Mouse (Mus musculus): ENCODE data around the gene Stap1.

The Stap1 gene

DNA sequence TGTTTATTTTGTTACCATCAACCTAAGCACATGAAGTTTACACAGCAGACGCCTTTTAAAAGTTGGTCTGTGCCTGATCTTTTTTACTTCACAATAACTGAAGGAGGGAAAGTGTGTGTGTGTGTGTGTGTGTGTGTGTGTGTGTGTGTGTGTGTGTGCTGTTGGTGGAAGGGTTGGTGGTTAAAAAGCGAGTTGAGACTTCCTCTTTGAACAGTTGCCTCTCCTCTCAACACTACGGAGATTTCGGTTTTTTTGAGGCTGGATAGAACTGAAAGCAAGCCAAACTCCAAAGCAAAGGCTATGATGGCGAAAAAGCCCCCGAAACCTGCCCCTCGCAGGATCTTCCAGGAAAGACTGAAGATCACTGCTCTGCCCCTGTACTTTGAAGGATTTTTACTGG is at the start of gene Stap1:
Gene Stap1 (plus strand): TSS at position 209 of the 400 bp plus-strand sequence.
- peak; percentile 76 for DNase-seq (ENCODE audit: low spot score)

DNA sequence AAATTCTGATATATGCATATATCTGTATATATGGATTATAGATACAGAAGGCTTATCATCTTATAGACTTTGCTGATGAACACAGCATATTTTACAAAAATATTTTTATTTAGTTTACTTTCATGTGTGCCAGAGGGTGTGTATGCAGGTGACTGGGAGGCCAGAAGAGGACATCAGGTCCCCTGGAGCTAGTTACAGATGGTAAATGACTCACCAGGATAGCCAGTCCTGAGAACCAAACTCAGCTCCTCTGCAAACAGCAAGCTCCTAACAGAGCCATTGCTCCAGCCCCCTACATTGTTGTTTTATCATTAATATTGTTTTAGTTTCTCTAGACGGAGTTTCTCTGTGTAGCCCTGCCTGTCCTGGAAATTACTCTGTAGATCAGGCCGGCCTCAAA is 41.7 kb upstream of the Stap1 start:
- no peak for DNase-seq (ENCODE audit: low spot score)

DNA sequence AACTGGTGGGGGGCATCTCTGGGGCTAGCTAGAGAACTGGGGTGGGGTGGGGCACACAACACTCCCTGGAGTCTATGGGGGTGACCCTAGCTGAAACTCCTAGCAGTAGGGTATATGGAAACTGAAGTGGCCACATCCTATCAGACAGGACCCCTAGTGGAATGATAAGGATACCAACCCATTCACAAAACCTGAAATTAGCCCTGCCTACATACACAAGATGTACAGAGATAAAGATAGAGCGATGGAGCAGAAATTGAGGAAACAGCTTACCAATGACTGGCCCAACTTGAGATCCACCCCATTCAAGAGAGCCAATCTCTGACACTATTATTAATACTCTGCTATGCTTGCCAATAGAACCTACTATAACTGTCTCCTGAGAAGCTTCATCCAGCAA is 8.0 kb upstream of the Stap1 start:
- no peak for DNase-seq (ENCODE audit: low spot score)

DNA sequence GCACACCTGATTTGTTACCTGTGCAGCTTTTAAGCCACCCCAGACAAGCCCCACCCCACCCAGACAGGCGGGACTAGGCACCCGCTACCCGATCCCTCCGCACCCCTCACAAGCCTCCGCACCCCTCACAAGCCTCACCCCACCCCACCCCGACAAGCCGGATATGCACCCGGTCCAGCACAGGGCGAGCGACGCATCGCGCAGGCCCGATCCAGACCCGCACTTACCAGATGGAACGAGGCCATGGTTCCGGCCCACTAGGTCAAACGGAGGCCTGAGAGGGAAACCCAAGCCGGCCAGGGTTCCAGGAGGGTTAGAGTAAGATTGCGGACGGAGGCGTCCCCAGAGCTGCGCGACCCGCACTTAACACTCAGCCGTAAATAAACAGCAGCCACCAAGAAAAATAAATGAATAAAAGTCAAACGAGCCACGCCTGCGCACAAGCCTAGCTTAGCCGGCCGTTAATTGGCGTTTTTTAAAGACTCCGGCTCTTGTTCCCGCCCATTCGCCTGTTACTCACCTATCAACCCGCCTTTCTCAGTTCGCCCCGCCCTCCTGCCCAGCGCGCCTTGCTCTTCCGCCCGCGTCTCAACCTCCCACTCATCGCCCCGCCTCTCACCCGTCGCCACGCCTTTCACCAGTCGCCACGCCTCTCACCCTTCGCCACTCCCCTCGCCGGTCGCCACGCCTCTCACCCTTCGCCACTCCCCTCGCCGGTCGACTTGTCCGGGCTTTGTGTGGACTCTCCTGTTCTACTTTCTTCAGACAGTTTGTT is 6.3 kb upstream of the Stap1 start, which contains the start of gene Cenpc1:
Gene Cenpc1 (minus strand): TSS at position 483 of the 775 bp plus-strand sequence.
- peak; percentile 97 for DNase-seq (ENCODE audit: low spot score)

DNA sequence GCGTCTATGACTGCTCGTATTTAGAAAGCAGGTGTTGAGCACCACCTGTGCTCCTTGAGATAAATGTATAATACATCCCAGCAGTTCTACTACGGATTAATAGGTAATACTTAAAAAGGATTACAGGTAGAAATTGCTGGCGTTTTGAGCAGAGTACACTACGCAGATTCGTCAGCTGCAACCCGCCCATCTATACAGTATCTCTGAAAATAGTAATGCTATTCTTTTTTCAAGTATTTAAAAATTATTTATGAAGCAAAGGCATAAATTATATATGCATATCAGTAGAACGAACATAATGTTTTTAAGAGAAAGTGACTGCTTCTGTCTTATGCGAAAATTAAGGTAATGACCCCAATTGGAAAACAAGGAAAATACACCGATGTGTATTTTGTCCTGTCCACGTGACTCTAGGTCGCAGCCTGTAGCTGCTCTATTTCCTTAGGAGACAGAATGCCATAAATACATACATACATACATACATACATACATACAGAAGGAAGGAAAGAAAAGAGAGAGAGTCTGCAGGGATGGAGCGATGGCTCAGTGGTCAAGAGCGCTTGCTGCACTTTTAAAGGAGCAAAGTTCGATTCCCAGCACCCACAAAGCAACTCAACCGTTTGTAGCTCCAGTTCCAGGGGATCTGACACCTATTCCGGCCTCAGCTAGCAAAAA is 5.5 kb upstream of the Stap1 start:
- DNase-seq (ENCODE audit: low spot score): no peak

DNA sequence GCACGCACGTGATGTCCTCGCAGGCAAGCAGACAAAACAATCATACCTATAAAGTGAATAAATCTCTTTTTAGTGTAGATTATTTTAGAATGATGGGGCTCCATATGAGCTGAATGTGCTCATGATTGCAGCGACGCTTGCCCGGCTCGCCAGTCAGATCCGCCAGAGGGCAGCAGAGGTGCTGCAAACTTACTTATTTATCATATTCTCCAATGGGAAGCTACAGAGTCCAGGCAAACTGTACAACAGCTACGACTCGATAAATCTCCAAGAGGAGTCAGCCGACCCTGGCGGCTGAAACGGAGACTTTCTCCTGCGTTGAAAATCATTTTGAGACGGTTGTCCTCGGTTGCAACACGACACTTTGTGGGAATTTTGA is 5.0 kb upstream of the Stap1 start:
- DNase-seq (ENCODE audit: low spot score): peak; percentile 86

DNA sequence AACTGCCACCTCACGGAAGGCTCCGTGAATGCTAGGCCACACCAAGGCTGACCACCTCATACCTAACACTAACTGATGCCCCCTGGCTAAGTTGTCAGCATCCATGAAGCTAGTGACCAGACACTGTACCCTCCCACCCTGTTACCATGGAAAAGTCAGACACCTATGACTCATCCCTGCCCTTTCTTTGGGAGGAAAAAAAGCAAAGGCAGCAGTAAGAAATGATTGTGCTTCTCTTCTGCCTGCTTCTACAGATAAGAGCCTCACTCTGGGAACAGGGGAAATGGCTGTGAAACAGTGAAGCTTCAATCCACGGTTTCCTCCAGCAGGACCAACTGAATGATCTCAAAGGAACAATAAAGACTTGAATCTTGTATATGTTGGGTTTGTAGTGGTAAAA is 3.1 kb upstream of the Stap1 start:
- no peak for DNase-seq (ENCODE audit: low spot score)

DNA sequence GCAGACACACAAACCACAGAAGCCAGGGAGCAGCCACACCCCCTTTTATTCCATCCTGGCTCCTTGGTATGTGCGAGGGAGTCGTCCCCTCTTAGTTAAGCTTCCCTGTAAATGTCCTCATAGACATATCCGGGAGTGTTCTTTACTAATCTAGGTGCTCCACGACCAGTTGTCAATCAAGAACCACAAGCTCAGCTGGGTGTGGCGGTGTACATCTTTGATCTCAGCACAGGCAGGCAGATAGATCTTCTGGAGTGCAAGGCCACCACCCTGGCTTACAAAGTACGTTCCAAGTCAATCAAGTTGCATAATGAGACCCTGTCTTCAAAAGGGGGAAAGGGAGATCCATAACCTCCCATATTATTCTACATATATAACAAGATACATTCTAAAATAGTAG is 2.4 kb upstream of the Stap1 start:
- peak; percentile 58 for DNase-seq (ENCODE audit: low spot score)

DNA sequence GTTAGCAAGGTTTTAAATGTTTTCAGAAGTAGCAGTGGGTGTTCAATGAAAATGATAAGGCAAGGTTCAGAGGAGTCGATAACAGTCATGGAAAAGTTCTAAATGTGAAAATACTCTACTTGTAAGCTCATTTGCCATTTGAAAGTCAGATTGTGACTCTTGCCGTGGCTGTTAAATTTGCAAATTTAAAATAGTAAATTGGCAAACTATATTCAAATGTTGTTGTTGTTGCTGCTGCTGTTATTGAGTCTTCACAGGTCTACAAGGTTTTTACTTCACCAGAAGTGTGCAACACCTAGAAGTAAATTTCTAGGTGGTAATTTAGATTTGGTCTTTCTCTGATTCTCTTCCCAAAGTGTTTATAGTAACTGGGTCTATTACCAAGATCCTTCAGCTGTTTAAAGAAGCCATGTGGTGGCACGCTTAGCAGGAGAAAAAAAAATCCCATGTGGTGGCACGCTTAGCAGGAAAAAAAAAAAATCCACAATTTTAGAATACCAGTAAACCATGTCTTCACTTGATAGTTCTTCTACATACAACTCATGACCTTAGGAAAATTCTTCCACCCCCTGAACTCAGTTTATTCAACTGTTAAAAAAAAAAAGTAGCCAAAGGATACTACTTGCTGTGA is 1.3 kb downstream of the Stap1 start:
- no peak for DNase-seq (ENCODE audit: low spot score)

DNA sequence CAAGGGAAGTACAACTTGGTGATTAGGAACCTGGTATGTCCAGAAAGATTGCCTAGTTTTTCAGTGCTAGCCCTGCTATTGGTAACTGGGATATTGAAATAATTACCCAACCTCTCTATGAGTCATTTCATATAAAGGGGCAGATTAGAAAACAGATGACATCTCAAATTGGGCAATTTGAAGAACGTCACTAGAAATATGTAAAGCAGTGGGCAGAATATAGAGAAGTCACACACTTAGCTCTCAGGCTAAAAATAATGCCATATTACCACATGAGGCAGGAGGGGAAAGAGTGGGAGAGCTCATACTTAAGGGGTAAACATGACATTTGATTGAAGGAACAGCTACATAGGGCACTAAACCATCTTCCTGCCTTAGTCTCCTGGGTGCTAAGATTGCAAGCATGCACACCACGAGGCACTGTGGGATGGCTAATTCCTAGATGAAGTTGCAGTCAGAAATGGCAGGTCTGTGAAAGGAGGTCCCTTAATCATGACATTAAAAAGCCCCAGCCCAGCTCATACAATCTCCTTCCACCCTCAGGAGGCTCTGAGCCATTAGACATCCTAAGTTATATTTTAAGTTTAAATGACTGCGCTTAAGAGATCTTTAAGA is 7.3 kb downstream of the Stap1 start:
- DNase-seq (ENCODE audit: low spot score): no peak

DNA sequence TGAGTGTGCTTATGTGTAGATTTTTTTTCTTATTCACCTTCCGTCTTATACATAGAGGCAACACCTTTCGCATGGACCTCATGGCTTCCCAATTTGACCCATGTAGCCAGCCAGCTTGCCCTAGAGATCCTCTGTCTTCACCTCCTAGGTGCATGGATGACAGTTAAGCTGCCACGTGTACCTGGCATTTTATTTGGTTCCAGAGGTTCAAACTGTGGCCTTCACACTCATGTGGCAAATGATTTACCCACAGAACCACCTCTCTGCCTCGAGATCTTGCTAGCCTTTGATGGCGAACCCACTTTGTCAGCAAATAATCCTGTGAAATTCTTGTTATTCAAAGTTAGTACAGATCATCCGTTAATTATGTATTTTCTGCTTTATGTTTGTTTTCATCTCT is 12.4 kb downstream of the Stap1 start:
- no peak for DNase-seq (ENCODE audit: low spot score)

DNA sequence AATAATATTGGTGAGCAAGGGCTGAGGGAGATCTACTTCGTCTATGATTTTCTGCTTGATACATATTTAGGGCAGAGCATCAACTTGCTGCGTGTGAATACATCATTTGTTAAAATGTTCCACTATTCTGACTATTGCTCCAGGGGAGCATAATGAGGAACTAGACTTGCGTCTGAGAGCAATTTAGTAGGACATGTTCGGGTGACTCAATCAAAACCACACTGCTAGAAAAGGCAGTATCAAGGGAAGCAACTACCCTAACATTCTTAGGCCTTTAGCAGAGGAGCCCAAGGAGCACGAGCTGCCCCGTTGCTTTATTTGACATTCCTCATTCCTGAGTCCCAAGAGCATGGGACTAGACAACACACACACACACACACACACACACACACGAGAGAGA is 13.4 kb downstream of the Stap1 start:
- DNase-seq (ENCODE audit: low spot score): no peak

DNA sequence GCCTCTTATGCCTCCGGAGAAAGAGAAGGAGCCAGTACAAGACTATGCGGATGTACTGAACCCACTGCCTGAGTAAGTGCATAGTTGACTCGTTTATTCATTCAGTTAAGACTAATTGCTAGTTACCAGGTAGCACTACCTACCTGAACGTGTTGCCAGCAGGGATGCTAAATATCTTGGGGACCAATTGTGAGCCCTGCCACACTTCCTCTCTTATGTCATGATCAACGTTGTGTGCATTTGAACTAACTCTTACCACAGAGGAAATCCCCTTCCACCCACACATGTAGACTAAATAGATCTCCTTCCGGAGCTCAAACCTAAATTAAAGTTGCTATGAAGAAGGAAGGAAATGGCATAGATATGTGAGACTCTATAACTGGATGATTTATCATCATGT is 15.2 kb downstream of the Stap1 start:
- peak; percentile 82 for DNase-seq (ENCODE audit: low spot score)

DNA sequence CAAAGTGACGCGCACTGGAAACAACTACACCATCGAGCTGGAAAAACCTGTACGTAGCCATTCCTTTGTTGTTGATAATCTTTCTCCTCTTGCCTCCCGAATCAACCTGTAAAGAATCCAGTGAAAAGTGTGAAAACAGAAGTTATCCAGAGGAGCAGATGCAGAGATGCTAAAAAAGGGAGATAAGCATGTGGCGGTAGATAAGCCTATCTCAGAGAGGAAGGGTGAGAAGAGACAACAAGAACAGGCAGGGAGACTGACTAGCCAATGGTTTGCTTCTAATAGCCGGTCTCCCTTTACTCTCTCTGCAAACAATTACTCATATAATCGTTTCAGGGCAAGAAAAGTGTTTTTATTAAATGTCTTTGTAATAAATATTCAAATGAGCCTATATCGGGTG is 23.2 kb downstream of the Stap1 start:
- DNase-seq (ENCODE audit: low spot score): no peak

DNA sequence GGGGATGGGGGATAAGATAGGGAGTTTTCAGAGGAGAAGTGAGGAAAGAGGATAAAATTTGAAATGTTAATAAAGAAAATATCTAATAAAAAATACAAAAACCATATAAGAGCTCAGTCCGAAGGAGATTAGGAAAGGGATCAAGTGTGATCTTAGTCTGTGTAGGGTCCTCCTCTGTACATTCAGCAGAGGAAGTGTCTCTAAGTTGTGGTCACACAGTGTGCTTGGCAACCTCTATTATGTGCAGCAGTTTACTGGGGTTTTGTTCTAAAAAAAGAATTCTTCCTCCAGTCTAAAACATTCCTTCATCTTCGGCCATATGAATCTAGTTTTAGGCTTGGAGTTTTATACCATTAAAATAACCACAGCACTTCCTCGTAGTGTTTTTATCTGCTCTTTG is 27.4 kb downstream of the Stap1 start:
- DNase-seq (ENCODE audit: low spot score): no peak

DNA sequence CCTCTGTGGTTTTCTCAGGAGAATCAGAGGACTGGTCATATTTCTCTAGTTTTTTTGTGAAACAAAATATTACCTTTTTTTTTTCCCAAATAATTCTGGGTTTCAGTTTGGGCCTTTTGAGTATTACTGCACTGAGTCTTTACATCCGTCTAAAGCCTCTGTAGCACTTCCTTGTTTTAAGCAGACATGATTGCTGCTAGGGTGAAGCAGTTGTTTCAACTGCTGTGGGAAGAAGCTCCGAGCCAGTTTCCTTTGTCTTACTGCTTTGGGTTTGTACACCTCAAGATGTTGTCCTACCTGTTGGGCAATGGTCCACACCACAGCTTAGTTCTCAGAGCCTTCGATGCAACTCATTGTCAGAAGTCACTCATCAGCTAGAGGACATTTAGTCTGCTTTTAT is 29.1 kb downstream of the Stap1 start:
- no peak for DNase-seq (ENCODE audit: low spot score)

DNA sequence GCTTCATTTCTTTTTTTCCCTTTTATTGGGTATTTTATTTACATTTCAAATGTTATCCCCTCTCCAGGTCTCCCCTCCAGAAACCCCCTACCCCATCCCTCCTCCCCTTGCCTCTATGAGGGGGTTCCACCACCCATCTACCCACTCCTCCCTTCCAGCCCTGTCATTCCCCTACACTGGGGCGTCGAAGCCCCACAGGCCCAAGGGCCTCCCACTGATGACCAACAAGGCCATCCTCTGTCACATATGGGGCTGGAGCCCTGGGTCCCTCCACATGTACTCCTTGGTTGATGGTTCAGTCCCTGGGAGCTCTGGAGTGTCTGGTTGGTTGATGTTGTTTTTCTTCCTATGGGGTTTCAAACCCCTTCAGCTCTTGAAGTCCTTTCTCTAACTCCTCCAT is 30.6 kb downstream of the Stap1 start:
- DNase-seq (ENCODE audit: low spot score): no peak

DNA sequence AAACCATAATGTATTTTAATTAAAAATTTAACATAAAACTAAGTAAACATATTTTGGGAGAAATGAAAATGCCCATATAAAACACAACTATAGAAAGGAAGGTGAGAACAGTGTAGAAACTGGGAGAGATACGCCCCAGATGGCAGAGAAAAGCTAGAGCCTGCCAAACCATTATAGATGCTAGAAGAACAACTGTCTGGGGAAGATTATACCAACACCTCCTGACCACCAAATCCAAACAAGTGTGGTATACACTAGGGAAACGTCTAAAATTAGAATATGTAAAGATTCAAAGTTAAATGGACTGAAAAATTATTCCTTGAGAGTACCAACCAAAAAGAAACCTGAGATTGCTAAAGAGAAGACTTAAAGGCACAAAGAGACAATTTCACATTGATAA is 35.1 kb downstream of the Stap1 start:
- DNase-seq (ENCODE audit: low spot score): no peak

DNA sequence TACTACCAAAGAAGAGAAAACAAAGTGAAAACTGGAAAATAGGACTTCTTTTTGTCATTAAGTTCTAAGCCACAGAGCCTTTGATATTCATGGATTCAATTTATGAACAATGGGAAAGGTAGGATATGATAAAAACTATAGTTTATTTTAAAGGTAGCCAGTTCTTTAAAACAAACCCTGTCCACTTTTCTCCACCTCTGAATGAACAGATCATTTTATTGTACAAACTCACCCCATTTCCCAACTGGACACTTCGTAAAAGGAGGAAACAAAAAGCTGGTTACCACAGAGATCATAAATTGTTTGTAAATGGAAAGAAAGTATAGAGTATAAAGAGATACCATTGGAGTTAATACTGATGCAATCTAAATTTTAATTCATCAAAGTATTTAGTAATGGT is 39.5 kb downstream of the Stap1 start:
- no peak for DNase-seq (ENCODE audit: low spot score)

DNA sequence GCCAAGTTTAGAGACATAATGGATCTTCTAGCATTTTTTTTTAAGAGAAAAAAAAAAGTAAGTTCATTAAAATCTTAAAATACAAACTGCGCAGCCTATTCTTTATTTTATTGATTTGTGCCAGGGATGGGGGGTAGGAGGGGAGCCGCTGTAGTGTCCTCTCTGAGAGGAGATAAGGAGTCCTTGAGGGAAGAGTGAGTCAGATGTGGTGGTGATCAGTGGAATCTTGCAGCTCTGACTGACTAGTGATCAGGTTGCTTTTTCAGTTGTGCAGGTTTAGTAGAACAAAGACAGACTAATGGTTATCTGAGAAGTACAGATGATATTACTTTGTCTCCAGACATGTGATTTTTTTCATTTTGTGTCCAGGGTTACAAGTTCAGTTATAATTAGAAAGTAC is 41.5 kb downstream of the Stap1 start:
- DNase-seq (ENCODE audit: low spot score): no peak

DNA sequence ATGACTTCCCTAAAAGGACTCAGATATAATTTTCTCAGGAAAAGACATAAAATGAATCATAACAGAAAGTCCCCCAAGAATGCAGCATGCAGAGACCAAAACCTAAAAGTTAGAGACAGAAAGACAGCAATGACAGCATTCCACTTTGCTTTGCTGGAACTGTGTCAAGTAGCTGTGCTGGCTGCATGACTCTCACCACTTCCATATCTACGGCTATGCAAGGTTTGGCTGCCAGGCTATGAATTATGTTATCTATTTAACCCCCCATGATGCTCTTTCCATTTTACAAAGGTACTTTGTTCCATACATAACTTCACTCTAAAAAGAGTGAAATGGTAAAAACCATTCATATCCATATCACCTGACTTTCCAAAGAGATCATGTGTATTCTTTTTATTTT is 42.5 kb downstream of the Stap1 start:
- no peak for DNase-seq (ENCODE audit: low spot score)

DNA sequence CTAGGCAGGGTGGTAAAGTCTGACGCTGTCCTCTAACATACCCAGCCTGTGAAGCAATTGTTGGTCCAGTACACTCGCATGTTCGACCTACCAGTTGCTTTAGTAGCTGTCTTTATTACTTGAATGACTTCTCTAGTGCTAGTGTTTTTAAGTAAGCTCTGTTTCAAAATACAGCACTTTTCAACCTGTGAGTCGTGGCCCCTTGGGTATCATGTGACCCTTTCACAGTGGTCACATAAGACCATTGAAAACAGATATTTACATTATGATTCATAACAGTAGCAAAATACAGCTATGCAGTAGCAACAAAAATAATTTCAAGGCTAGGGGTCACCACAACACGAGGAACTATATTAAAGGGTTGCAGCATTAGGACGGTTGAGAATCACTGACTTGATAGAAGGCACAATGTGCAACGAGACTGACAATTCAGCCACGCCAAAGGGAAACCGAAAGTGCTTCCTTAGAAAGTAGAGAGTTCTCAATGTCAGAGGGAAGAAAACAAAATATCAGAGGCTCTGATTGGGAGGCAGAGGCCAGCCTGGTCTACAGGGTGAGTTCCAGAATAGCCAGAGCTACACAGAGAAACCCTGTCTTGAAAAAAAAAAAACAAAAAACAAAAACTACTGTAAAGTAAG is 47.0 kb downstream of the Stap1 start:
- DNase-seq (ENCODE audit: low spot score): no peak
